Mouse (Mus musculus) lung, embryonic 14.5 days (tissue): ENCODE results near the gene Fars2. TPM values are rescaled to one million over a fixed set of nuclear protein-coding genes. Genes with fewer than 3 reads are reported as not detected.
"Not testable (repeated sequence)": the region's sequence is repeated elsewhere in the genome, so short reads cannot be mapped to it uniquely, and the experiment has no call there.

Source experiments
- ATAC-seq: fragments of 200-750 bp; cut with Nextera tagmentation; 2 replicates; pipeline ENCODE4 v1.8.0; 2017; ENCODE audit warnings: mild to moderate bottlenecking, moderate TSS enrichment, moderate library complexity; ENCODE audit not compliant: insufficient read depth
- DNase-seq: peaks from one replicate; pipeline ENCODE4 v3.0.0-alpha.2; 2015
- H3K27ac ChIP-seq: fragments of 300-500 bp; sonication (generic); 2 replicates; pipeline ENCODE4 v1.5.1; 2014; ENCODE audit warnings: low read depth, mild to moderate bottlenecking, moderate library complexity
- H3K27me3 ChIP-seq: fragments of 300-500 bp; sonication (generic); 2 replicates; pipeline ENCODE4 v1.6.1; 2014; ENCODE audit warnings: low read length, control low read depth; ENCODE audit not compliant: insufficient read depth
- H3K36me3 ChIP-seq: fragments of 300-500 bp; sonication (generic); 2 replicates; pipeline ENCODE4 v1.6.1; 2014; ENCODE audit warnings: control low read depth; ENCODE audit not compliant: insufficient read depth
- H3K4me1 ChIP-seq: fragments of 300-500 bp; sonication (generic); 2 replicates; pipeline ENCODE4 v1.6.1; 2014; ENCODE audit warnings: antibody characterized with exemption, control low read depth; ENCODE audit not compliant: insufficient read depth
- H3K4me2 ChIP-seq: fragments of 300-500 bp; sonication (generic); 2 replicates; pipeline ENCODE4 v1.6.1; 2014; ENCODE audit warnings: mild to moderate bottlenecking
- H3K4me3 ChIP-seq: fragments of 300-500 bp; sonication (generic); 2 replicates; pipeline ENCODE4 v1.5.1; 2014; ENCODE audit warnings: low read depth, low read length
- H3K9ac ChIP-seq: fragments of 300-500 bp; sonication (generic); 2 replicates; pipeline ENCODE4 v1.6.1; 2014
- H3K9me3 ChIP-seq: fragments of 300-500 bp; sonication (generic); 2 replicates; pipeline ENCODE4 v1.6.1; 2016; ENCODE audit warnings: low read depth, low read length, control low read depth
- CTCF ChIP-seq: IDR thresholded peaks from 2 replicates; pipeline ENCODE4 v1.5.1; 2016; ENCODE audit warnings: antibody characterized with exemption, low read depth
- WGBS: fragments of 180-500 bp; shearing (Covaris S2); extraction: QIAGEN DNeasy Blood & Tissue Kit; methylation state at CpG from one replicate; pipeline ENCODE4 v1.1.7; 2014; 5-methylcytosine and 5-hydroxymethylcytosine counted together
- polyA plus RNA-seq: library from polyadenylated mRNA; unstranded; fragments of >200 nt; fragmentation: Nextera tagmentation; extraction: Ambion mirVana; gene quantifications from 2 replicates; pipeline ENCODE4 v1.2.1, GENCODE M21; 2014

Gene Fars2
- polyA plus RNA-seq, 1 experiment from 2014 or later = 29.3 TPM

DNA sequence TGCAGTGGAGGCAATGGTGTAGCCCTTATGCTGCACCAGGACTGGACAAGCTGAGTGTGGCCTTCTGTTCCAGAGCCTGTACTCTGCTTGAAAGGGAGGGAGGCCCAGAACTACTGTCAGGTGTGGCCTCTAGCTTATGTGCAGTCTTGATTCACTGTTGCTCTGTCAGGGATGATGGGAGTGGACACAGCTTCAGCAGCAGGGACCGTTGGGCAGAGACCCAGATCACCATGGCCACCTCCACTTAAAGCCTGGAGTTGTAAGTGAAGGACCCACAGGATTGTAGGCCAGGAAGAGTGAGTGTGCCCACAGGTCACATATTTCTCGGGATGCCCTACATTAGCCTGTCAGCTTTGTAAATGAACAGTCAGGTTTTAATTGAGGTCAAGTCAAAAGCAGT, 283.8 kb downstream of the Fars2 start:
- WGBS = 56% methylated on average over 2 of the region's 2 CpGs
- ATAC-seq = no peak

DNA sequence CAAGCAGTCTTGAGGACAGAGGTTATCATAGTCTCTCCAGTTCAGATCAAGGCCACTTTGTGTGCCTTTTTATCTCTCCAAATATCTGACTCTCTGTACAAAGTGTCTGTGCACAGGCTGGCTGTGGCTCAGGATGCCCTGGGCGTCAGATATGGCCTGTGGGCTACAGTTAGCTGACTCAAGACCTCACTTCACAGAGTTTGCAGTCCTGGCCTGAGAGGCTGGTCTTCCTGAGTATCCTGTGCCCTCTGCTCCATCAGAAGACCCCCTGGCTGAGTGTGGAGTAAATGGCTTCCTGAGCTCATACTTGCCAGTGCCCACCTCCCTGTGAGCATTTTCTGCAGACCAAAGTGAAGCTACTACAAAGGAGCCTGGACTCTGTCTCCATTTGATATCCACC, 296.1 kb downstream of the Fars2 start:
- no peaks in the 10 kb centered on the region for H3K4me1 ChIP-seq
- DNase-seq (no peak), ATAC-seq (no peak)
- no peaks in the 10 kb centered on the region for H3K9me3 ChIP-seq
- no peak for TF ChIP-seq CTCF
- no peak overlapping the region for H3K4me3 ChIP-seq
- no peak overlapping the region for H3K27ac ChIP-seq
- no peaks in the 10 kb centered on the region for H3K36me3 ChIP-seq
- H3K9ac ChIP-seq = no peak overlapping the region
- no peak overlapping the region for H3K4me2 ChIP-seq
- WGBS = 69% methylated on average over 1 of the region's 1 CpGs
- no peaks in the 10 kb centered on the region for H3K27me3 ChIP-seq

More for the DNA sequence above, 283.8 kb downstream of the Fars2 start:
- Histone ChIP-seq H3K36me3 (no peaks in the 10 kb centered on the region), H3K27ac (no peak overlapping the region), H3K4me3 (no peak overlapping the region), H3K9me3 (no peaks in the 10 kb centered on the region), H3K4me2 (no peak overlapping the region), H3K27me3 (no peaks in the 10 kb centered on the region), H3K9ac (no peak overlapping the region), H3K4me1 (no peaks in the 10 kb centered on the region)
- no peak for TF ChIP-seq CTCF
- no peak for DNase-seq

DNA sequence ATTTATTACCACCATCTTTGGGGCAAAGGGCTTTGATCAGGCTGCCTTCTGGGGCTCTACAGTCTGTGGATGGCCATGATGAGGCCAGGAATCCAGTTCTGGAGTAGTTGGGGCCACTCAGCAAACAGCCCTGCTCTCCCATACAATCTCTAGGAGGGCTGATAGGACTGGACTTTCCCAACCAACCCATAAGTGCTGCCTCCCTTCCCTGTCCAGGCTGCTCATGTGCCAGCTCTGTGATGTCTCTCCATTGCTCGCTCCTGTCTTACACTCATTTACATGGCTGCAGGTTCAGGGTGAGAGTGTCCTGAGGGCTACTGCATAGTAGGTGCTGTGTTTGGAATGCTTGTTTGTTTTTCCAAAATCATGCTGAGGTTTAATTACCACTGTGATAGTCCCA, 298.0 kb downstream of the Fars2 start:
- no peak for TF ChIP-seq CTCF
- ATAC-seq (no peak), DNase-seq (no peak)
- H3K4me1 ChIP-seq = no peaks in the 10 kb centered on the region
- WGBS = 100% methylated on average over 1 of the region's 1 CpGs
- H3K27me3 ChIP-seq = no peaks in the 10 kb centered on the region
- no peak overlapping the region for H3K9ac ChIP-seq
- H3K9me3 ChIP-seq = no peaks in the 10 kb centered on the region
- no peaks in the 10 kb centered on the region for H3K36me3 ChIP-seq
- no peak overlapping the region for H3K4me3 ChIP-seq
- no peak overlapping the region for H3K4me2 ChIP-seq
- no peak overlapping the region for H3K27ac ChIP-seq

DNA sequence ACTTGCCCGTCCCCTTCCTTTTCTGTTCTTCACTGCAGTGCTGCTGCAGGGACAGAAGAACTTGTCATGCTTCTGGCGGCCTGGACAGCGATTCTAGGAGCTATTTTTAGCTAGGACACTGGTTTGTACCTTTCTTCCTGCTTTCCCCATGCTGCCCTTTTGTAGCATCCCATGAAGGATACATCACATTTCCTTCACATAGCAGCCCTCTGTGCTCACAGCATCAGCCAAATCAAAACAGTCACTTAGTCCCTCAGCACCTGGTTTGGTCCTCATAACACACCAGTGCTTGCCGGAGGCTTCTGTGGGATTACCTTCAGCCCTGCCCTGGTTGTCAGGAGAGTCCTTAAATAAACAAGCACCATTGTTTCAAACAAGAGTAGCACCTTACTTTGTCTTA, 299.3 kb downstream of the Fars2 start:
- Histone ChIP-seq H3K9me3 (no peaks in the 10 kb centered on the region), H3K9ac (no peak overlapping the region), H3K36me3 (no peaks in the 10 kb centered on the region), H3K4me3 (no peak overlapping the region), H3K4me2 (no peak overlapping the region), H3K27ac (no peak overlapping the region), H3K27me3 (no peaks in the 10 kb centered on the region), H3K4me1 (no peaks in the 10 kb centered on the region)
- WGBS = 38% methylated on average over 4 of the region's 4 CpGs
- DNase-seq = no peak
- TF ChIP-seq CTCF = no peak
- no peak for ATAC-seq

DNA sequence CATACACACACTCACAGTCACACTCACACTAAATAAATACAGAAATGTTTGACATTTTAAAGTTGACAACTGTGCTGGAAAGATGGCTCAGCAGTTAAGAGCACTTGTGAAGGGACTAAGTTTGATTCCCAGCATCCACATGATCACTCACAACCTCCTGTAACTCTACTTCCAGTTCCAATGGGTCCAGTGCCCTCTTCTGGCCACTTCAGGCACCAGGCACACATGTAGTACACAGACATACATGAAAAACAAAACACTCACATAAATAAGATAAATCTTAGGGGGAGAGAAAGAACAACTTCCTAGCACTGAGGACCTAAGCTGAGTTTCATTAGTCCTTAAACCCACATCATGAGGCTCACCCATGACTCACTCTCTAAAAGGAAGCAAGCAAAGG, 302.1 kb downstream of the Fars2 start:
- H3K27me3 ChIP-seq = no peaks in the 10 kb centered on the region
- no peak overlapping the region for H3K27ac ChIP-seq
- TF ChIP-seq CTCF = peak; percentile 33
- no peaks in the 10 kb centered on the region for H3K4me1 ChIP-seq
- H3K9ac ChIP-seq = no peak overlapping the region
- ATAC-seq (no peak), DNase-seq (no peak)
- H3K36me3 ChIP-seq = no peaks in the 10 kb centered on the region
- H3K9me3 ChIP-seq = no peaks in the 10 kb centered on the region
- no peak overlapping the region for H3K4me2 ChIP-seq
- H3K4me3 ChIP-seq = no peak overlapping the region

DNA sequence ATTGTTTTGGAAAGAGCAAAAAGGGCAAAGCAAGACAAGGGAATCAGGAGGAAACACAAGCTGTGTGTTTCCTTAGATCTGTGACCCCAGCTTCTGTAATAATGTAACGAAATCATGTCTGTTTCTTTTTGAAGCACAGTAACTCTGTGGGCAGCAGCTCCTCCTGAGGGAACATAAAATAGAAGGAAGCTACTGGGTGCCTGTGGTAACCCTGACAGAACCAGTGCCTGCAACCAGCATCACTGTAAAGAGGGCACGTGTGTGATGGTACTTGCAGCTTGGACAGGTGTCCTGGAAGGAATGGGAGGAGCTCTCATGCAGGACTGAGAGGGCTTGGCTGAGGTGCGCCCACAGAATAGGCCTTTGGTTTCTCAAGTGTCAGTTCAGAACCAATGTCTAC, 305.2 kb downstream of the Fars2 start:
- Histone ChIP-seq H3K27ac (no peak overlapping the region), H3K9ac (no peak overlapping the region), H3K4me2 (no peak overlapping the region), H3K36me3 (no peaks in the 10 kb centered on the region), H3K9me3 (no peaks in the 10 kb centered on the region), H3K4me3 (no peak overlapping the region), H3K27me3 (no peaks in the 10 kb centered on the region), H3K4me1 (no peaks in the 10 kb centered on the region)
- no peak for TF ChIP-seq CTCF
- WGBS = 67% methylated on average over 3 of the region's 3 CpGs
- DNase-seq (no peak), ATAC-seq (no peak)

DNA sequence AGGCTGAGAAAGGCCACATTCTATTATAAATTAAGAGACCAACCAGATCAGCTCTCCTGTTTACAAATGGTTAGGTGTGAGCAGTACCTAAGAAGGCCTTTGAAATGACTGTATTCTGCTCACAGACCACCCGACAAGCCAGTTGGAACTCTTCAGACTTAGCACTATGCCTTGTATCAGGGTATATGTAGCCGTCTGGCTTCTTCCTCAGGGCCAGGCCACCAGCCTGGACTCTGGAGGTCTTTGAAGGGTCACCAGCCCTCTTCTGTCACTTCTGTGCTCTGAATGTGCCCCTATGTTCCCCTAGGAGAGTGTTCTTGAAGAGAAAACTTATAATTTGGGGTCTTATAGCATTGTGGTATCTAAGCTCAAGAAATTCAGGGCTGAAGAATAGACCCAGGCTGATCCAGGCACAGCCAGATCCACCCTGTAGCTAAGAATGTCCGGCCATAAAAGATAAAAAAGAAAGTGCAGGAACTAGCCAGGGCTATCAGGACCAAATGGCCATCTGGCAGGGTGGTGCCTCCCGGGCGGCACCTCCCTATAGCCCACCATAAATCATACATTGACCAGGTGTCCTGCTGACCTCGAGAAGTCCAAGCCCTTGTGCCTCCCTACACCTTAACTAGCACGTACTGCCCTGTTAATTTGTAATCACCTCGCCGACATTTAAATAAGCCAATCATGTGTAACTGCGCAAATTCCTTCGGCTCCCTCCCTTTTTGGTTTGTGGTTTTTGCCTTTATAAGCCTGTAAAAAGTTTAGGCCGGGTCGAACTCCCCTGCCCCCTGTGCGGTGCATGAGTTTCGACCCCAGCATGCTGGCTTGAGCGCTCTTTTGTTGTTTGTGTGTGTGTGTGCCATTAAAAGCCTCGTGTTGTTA, 308.9 kb downstream of the Fars2 start:
- not testable (repeated sequence) for H3K4me1 ChIP-seq, H3K36me3 ChIP-seq, H3K9me3 ChIP-seq, H3K27ac ChIP-seq, ATAC-seq, H3K27me3 ChIP-seq, H3K4me3 ChIP-seq, H3K4me2 ChIP-seq, H3K9ac ChIP-seq, DNase-seq
- 70% methylated on average over 17 of the region's 17 CpGs for WGBS
